Mouse (Mus musculus): Measurements from ENCODE around the gene Foxp1.

Gene Foxp1

DNA sequence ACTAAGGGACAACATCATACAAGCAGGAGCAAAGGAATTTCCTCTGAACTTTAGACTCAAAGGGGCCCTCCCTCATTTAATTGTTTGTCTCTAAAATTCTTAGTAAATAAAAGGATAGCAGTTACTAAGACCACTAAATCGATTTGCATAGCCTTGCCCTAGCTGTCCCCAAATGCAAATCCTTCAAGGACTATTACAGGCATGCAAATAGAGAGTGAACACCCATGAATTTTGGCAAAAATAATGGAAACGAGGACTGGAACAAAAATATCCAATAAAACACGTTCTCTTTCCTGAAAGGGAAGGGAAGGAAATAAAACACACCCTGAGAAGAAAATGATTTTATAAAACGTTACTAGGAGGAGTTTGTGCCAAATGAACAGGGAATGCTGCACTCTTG is 390.7 kb downstream of the Foxp1 start:
- no peak for DNase-seq (ENCODE audit: low read depth)

DNA sequence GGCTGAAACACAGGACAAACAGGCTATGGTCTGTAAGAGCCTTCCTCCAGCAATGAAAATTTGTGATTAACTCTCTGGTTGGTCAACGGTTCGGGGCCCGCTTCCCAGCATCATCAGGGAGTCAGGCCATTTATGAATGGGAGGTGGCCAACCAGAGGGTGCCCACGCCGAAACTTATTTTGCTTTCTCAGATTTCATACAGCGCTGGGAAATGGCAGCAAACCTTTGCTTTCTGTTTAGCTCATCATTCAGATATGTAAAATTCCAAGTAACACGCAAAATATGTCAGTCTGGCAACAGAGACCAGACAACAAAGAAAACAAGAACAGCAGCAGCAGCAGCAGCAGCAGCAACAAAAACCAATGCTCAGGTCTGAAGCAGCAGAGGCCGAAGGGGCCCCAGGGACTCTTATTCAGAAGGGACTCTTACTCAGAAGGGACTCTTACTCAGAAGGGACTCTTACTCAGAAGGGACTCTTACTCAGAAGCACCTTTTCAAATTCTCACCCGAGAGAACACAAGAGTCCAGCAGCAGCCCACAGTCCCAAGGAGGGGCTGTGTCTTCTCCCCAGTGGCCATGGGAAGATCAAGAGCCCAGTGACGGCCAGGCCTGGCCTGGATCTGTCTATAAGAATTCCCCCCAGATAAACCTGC is 391.6 kb downstream of the Foxp1 start:
- no peak for DNase-seq (ENCODE audit: low read depth)

DNA sequence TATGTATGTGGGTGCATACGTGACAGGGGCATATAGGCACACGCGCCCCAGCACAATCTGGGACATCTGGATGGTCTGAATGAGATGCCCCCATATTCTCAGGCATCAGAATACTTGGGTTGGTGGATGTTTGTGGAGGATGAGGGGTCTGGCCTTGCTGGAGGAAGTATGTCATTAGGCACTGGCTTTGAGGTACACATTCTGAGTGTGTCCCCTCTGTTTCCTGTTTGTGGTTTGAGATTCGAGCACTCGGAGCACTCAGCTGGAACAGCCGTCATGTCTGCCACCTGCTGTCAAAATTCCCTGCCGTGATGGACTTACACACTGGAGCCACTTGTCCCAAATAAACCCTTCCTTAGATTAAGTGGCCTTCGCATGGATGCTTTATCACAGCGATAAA is 395.8 kb downstream of the Foxp1 start:
- peak; percentile 48 for DNase-seq (ENCODE audit: low read depth)

DNA sequence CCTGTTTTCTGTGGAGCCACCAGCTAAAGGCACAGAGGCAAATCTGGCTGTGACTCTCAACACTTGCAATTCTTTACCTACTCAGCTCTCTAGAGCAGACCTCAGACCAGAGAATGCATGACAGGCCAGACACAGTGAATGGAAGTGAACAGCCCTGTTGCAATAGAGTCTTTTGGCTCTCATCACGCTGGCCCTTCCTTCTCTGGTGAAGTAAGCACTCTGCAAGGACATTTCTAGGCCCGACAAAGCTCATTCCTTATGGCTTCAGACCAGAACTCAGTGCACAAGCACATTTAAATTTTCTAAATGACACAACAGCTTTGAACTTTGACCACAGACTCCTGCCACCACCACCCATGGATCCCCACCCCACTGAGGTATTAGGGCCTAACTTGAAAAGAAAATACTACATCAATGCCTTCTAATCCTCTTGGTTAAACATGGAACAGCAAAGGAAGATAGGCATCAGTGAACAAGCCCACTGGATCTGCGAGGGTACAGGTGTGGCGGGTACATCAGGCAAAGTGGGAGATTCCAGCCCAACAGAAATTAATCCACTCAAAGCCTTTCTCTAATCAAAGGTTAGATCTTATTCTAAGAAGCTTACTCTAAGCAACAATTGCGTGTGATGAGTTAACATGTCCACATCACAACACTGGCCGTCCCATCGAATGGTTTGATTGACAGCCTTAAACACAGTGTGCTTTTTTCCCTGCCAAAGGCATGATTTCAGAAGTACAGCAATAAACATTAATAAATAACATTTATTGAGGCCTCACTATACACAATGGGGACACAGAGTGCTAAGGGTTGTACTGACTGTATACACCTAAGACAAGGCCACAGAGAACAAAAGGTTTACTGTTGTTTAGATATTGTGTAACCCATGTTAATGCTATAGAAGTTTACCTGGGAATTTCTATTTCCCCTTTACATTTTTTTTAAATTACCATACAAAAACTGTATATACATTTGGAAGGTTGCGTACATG is 401.4 kb downstream of the Foxp1 start:
- no peak for DNase-seq (ENCODE audit: low read depth)

DNA sequence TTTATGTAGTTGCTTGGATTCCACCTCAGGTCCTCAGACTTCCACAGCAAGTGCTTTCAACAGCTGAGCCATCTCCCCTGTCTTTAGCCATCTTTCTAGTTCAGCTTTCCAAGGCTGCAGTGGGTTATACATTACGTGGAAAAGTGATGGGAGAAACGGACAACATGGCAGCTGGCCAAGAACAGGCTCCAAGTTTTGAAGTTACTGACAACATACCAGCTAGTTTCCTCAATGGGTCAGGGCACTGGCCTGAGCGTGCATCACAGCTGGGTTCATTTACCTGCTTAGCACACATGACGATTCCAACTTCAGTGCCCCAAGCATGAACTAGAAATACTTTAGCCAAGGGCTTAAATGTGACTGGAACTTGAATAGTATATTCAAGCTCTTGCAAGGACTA is 404.0 kb downstream of the Foxp1 start:
- DNase-seq (ENCODE audit: low read depth), result no peak

DNA sequence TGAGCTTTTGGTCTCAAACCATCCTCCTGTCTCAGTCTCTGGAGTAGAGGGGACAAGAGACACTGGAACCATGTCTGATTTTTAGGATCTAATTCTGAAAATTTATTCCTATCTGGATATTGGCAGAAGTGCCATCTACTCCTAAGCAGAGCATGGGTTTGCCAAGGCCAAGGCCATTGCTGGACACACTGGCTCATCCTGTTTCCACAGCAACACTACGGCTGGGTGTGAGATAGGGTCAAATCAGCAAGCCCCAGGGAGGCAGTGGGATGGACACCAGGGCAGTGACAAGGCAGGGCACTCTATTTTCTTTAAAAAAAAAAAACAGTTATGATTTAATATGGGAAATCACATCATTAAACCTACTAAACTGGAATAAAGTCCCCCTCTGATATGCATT is 405.1 kb downstream of the Foxp1 start:
- DNase-seq (ENCODE audit: low read depth), result no peak

DNA sequence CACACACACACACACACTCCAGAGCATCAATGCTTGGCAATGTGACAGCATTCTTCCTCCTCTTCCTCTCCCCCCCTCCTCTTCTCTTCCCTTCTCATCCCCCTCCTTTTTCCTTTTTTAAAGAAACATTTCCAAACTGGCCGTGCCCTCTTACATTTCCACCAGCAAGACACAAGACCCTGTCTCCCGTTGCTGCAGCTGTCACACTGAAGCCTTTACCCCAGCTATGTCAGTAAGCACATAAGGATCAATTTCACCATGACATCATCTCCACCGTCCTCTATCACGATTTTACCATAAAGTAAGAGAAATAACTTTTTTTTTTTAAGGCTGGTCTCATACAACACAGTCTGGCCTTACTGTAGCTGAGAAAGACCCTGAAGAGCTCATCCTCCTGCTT is 410.7 kb downstream of the Foxp1 start:
- no peak for DNase-seq (ENCODE audit: low read depth)

DNA sequence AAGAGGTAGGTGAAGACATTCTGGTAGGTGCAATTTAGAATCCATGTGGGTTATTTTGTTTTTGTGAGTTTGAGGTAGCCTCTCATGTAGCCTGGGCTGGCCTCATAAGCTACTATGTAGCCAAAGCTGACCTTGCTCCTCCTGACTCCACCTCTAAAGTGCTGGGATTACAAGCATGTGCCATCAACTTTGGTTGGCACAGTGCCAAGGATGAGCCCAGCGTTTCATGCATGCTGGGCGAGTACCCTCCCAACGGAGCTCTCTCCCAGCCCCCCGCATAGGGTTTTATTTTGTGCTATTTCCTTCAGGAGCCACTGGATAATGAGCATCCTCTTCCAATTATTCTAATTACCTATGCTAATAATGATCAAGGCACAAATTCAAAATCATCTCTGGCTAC is 414.1 kb downstream of the Foxp1 start:
- DNase-seq (ENCODE audit: low read depth), result no peak

DNA sequence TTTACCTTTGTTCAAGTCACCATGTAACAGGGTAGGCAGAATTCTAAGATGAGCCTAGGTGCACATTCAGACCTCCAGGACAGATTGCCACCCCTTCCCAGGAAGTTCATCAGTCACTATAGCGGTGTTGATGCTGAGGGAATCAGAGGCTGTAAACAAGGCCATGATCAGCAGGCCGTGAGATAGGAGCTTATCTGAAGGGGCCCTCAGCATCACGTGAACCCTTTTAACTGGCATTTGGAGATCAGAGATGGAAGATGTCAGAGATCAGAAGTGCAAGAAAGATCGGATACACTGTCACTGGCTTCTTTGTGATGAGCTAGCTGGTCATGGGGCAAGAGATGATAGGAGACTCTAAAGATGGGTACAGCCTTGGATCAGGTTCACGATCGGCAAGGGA is 414.8 kb downstream of the Foxp1 start:
- no peak for DNase-seq (ENCODE audit: low read depth)

DNA sequence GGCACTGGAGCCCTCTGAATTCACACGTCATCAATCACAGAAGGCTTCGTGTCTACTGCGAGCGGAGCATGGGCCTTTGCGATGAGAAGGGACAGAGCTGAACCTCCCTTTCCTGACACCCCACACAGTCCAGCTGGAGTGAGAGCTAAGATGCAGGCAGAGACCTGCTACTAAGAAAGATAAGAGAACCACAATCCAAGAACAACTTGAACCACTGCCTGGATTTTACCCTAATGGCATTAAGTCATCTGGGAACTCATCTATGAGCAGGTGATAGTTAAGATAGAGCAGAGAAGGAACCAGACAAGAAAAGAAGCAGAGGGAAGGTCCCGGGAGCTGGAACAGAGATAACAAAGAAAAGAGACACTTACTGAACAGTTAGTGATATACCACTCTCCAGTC is 415.4 kb downstream of the Foxp1 start:
- DNase-seq (ENCODE audit: low read depth), result no peak

DNA sequence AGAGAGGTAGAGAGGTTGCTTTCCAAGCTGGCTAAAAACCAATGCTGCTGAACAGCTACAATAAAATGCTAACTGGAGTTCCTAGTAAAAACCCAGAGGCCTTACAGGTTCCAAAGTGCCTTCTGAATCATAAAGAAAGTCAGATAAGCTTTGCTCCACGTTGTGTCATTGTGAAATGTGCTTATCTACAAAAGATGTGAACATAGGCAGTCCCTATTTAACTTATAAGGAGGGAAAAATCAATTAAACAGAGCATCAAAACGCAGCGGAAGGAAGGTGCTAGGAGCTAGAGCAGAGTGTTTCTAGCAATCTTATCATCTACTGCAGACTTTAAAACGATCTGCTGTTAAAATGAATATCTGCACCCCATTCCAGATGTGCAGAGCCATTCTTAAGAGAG is 416.5 kb downstream of the Foxp1 start:
- DNase-seq (ENCODE audit: low read depth), result no peak

DNA sequence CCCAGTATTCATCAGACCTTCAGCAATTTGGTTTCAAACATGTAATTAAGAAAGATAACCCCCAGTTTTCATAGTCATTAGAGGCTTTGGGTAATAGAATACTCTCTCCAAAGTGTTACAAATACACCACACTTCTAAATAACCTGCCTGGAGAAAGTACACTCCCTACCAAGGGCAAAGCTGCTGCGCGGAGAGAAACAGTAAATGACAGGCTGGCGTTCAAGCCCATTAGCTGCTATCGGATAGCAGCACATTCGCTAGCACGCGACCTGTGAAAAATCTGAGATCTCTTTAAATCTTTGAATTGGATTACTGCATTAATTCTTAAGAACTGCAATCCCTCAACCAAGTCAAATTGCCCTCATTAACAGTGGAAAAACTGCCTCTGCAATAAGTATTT is 418.1 kb downstream of the Foxp1 start:
- no peak for DNase-seq (ENCODE audit: low read depth)

DNA sequence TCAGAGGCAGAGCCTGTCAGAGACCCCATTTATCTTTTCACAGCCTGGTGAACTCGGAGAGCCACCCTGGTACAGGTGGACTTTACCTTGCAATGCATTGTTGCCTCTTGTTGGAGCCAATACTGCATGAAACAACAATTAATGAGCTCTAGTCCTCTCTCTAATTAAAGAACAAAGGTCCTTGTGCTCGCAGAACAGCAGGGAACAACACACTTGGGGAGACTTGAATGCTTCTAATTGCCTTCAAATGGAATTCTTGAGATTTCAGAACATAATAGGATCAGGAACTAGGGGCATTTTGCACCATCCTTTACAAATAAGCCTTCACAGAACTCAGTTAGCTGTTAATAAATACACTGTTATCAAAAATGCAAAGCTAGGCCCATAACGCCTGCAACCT is 418.6 kb downstream of the Foxp1 start:
- no peak for DNase-seq (ENCODE audit: low read depth)

DNA sequence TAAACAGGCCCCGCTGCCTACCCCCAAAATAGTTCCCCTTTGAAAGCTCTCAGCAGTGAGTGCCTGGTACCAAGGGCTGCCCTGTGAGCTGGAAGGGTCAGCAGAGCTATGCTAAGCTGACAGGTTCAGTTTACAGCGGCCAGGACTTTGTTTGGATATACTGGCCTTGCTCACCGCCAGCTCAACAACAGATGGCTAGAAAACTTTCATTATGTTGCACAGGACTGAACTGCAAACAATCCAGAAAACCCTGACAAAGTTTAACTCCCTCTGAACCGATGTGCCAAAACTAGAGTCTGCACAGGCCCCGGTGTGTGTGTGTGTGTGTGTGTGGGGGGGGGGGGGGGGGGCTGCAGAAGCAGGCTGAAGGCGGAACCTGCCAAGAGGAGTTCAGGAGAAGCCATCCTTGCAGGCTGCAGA is 421.0 kb downstream of the Foxp1 start:
- no peak for DNase-seq (ENCODE audit: low read depth)

DNA sequence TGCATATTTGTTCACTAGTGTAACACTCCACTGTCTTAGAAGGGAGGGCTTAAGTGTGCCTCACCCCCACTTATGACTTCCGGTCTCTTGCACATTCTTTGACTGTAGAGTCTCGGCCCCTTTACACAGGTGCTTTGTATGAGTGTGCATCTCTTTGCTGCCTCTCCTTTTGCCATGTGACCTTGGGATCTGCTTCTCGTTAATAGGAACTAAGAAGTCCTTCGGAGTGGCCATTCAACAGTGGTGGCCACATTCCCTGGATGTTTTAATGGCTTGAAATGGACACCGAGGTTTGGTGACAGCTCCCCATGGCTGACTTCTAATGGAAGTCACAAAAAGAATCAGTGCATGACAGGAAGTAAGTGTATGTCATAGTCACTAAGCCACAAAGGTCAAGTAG is 422.2 kb downstream of the Foxp1 start:
- no peak for DNase-seq (ENCODE audit: low read depth)

DNA sequence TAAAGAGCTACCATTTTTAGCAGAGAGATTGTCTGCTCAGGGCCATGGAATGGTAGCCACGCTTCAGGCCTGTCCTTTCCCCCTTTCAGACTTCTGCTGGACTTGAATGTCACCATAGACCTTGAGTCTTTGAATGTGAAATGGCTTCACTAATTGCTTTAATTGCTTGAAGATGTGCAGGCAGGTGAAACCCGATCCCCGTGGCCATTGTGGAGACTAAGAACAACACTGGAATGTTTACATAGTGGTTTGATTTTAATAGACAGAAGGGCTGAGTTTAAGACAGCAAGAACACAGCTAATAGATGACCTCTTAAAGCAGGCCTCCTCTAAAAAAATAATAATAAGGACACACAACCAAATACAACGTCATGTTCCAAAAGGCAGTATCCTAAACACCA is 422.7 kb downstream of the Foxp1 start:
- no peak for DNase-seq (ENCODE audit: low read depth)

DNA sequence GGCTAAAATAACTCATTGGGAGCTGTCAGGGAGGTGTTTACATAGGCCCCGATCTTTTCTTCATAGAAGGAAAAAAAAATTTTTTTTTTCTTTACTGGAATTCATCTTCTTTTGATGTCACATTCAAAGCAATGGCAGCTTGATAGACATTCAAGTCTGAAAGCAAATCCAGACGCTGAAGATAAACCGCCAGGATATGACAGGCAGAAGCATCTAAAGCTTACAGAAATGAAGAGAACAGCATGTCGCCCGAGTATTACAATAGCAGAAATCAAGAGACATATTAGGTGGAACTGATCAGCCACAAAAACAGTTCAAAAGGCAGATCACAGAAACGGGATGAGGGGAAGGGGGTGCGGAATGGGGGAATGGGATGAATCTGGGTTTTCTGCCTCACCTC is 425.3 kb downstream of the Foxp1 start:
- DNase-seq (ENCODE audit: low read depth), result no peak

DNA sequence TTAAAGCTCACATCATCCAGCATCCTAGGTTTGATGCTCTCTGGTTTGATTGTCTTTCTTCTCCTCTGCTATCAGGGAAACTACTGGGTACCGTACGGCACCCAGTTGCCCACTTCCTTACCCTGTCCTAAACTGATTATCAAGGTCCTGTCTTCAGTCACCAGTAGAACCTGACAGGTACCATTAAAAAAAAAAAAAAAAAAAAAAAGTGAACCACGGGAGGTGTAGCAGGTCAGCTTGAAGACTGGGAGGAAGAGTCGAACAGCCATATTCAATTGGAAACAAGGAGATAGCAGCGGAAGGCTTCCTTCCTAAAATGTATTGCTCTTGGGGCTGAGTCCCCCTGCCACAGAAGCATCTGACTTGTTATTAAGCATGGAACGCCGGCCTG is 425.8 kb downstream of the Foxp1 start:
- DNase-seq (ENCODE audit: low read depth), result no peak

DNA sequence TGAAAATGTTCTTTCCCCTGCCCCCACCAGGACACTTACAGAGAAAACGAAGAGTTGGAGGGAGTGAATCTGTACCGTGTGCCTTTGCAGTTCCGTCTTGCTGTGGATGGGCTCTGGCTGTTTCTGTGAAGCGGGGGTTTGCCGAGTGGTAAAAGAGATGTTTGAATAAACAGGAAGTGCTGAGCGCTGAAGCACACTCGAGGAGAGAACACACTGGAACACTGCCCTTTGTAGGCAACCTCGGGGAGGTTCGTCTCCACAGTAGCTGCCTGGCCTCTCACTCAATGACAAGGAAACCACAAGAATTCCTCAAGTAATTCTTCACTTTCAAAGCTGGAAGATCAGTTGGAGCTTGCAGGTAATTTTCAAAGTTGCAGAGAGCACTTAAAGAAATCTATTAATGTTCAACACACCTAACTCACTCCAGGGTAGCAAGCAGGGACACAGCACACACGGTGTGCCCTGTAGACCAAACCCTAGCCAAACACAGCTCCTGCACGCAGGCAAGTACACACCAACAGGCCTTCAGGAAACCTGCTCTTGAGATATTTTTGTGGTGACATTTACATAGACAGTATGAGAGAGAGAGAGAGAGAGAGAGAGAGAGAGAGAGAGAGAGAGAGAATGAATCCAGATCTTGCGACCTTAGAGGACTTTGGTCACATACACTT is 426.3 kb downstream of the Foxp1 start:
- peak; percentile 70 for DNase-seq (ENCODE audit: low read depth)

DNA sequence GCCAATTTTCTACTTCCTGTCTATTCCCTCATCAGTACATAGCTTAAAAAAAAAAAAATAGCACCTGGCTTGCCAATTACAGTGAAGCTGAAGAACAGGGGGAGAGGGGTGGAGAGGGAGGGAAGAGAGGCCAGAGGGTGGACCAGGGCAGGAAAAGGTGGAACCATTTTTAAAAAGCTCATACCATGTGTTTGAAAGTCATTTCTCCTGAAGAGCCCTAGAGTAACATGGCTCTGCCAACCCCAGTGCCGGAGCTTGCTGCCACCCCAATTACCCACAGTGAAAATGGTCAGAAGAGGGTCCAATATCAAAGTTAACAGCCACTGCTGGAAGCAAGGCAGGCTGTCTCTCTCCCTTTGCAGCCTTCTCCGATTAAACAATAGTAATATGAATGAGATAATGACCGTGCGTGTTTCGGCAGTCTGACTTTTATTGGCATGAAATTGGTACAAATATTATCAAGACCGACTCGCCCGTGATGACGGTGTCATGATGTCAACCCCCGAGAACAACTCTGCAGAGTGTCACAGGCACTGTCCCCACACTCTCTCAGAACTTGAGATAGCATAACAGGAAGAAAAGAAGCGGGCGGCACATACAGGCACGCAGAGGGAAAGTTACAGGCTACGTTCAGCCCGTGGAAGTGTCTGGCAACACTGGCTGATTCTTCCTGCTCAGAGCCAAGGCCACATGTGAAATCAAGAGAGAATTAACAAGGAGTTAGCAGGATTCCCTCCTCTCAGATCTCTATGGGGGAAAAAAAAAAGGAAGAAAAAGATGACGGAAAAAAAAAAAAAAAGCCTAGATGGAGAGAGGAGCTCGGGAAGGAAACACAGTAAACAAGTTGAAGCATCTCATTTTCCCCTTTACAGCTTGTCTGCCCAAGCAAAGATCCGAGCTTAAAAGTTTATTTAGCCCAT is 427.1 kb downstream of the Foxp1 start:
- peak; percentile 74 for DNase-seq (ENCODE audit: low read depth)

DNA sequence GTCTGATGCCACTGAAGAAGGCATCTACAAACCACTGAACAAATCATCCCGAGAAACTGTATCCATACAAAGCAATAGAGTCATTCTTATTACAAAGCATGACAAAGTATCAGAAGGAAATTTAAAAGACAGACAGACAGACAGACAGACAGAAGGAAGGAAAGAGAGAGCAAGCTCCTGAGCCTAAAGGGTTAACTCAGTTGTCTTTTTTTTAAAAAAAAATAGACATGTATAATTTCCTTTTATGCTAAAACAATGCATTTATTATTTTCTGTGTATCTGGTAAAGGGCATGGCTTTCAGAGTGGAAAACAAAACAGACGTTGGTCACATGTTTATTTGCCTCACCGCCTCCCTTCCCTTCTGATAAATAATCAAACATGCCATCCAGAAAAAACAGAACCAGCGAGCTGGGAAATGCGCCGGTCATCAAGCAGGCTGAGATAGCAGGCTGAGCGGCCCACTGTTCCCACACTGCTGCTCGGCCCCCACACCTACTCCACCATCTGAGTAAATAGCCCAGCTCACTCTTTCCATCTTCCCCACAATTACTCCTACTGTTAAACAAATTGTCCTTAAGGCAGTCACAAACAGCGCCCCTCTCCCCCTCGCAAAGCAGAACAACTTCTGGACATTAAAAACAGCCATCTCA is 428.1 kb downstream of the Foxp1 start:
- DNase-seq (ENCODE audit: low read depth), result peak; percentile 67
